Mouse (Mus musculus): ENCODE results near the gene Nrap. TPM values are rescaled to one million over a fixed set of nuclear protein-coding genes. Genes with fewer than 3 reads are reported as not detected.

Nrap gene
- total RNA-seq, 2 experiments from 2014 or later: 290 to 325 TPM

Other genes with a start within 250 kb of the Nrap start
- gene Habp2, start 102.9 kb downstream of the Nrap start, total RNA-seq (2021): not detected
- gene Casp7, start 7.1 kb upstream of the Nrap start, total RNA-seq (2021): 10 to 100 TPM; 20.7 to 23.8 TPM
- gene Plekhs1, start 71.6 kb upstream of the Nrap start, total RNA-seq (2021): under 1 TPM; 0.25 to 0.41 TPM
- gene Dclre1a, start 158.2 kb upstream of the Nrap start, total RNA-seq (2021): 10 to 100 TPM; 11.2 to 11.7 TPM
- 10 to 100 TPM; 25.6 to 26.8 TPM for gene Nhlrc2, start 158.2 kb upstream of the Nrap start, total RNA-seq (2021)

Data from heart, postnatal 10 days (tissue).